Mouse (Mus musculus): ENCODE results near the gene Sec24d.

Gene Sec24d

GRCm38 (mm10) chr3:123298283-123298682, 31.0 kb downstream of the Sec24d start:
- no peak for DNase-seq

GRCm38 (mm10) chr3:123301521-123301920, 34.3 kb downstream of the Sec24d start:
- DNase-seq = no peak

- no peak for DNase-seq
Measured at GRCm38 (mm10) chr3:123305611-123306010, 38.4 kb downstream of the Sec24d start.

GRCm38 (mm10) chr3:123307446-123307845, 40.2 kb downstream of the Sec24d start:
- DNase-seq = no peak

GRCm38 (mm10) chr3:123309141-123309540, 41.9 kb downstream of the Sec24d start:
- no peak for DNase-seq

- DNase-seq = no peak
Measured at GRCm38 (mm10) chr3:123312477-123313062, 45.3 kb downstream of the Sec24d start.

- DNase-seq = no peak
Measured at GRCm38 (mm10) chr3:123313477-123313876, 46.2 kb downstream of the Sec24d start.

- DNase-seq = no peak
Measured at GRCm38 (mm10) chr3:123313920-123314614, 46.8 kb downstream of the Sec24d start.

- no peak for DNase-seq
Measured at GRCm38 (mm10) chr3:123316066-123316465, 48.8 kb downstream of the Sec24d start.

GRCm38 (mm10) chr3:123317081-123317480, 49.8 kb downstream of the Sec24d start:
- DNase-seq = no peak

- DNase-seq = no peak
Measured at GRCm38 (mm10) chr3:123320341-123320740, 53.1 kb downstream of the Sec24d start.

- no peak for DNase-seq
Measured at GRCm38 (mm10) chr3:123321612-123322011, 54.4 kb downstream of the Sec24d start.

- peak; percentile 47 to 48 for DNase-seq
Measured at GRCm38 (mm10) chr3:123322147-123322546, 54.9 kb downstream of the Sec24d start.

- no peak for DNase-seq
Measured at GRCm38 (mm10) chr3:123324326-123324725, 57.1 kb downstream of the Sec24d start.

- DNase-seq = no peak
Measured at GRCm38 (mm10) chr3:123329251-123329650, 62.0 kb downstream of the Sec24d start.

GRCm38 (mm10) chr3:123330221-123330620, 63.0 kb downstream of the Sec24d start:
- DNase-seq = no peak

GRCm38 (mm10) chr3:123332330-123333054, 65.2 kb downstream of the Sec24d start:
- DNase-seq = no peak

- no peak for DNase-seq
Measured at GRCm38 (mm10) chr3:123333055-123333424, 65.8 kb downstream of the Sec24d start.

GRCm38 (mm10) chr3:123334947-123335346, 67.7 kb downstream of the Sec24d start:
- DNase-seq = no peak

- DNase-seq = no peak
Measured at GRCm38 (mm10) chr3:123335480-123335879, 68.2 kb downstream of the Sec24d start.

GRCm38 (mm10) chr3:123336455-123336854, 69.2 kb downstream of the Sec24d start:
- DNase-seq = no peak

GRCm38 (mm10) chr3:123336951-123337350, 69.7 kb downstream of the Sec24d start:
- peak; percentile 17 to 19 for DNase-seq

GRCm38 (mm10) chr3:123337853-123338252, 70.6 kb downstream of the Sec24d start:
- no peak for DNase-seq

- DNase-seq = no peak
Measured at GRCm38 (mm10) chr3:123338666-123339195, 71.5 kb downstream of the Sec24d start.
